Mouse (Mus musculus): ENCODE results near the gene Krtap4-16. TPM values are rescaled to one million over a fixed set of nuclear protein-coding genes. Genes with fewer than 3 reads are reported as not detected.
"Not testable (repeated sequence)": the region's sequence is repeated elsewhere in the genome, so short reads cannot be mapped to it uniquely, and the experiment has no call there.

The Krtap4-16 gene
- polyA plus RNA-seq, 1 experiment from 2014 or later = not detected

- Histone ChIP-seq H3K27ac (ENCODE audit: low read length) (no peak overlapping the region), H3K27me3 (replicated peaks; ENCODE audit: insufficient read depth, low read length) (no peaks in the 10 kb centered on the region), H3K36me3 (ENCODE audit: insufficient read depth, low read length) (no peaks in the 10 kb centered on the region), H3K4me3 (ENCODE audit: low read depth, low read length) (no peak overlapping the region), H3K9ac (replicated peaks; ENCODE audit: low read depth) (no peak overlapping the region), H3K4me1 (ENCODE audit: insufficient read depth, low read depth, low read length) (no peaks in the 10 kb centered on the region), H3K9me3 (ENCODE audit: low read length) (no peaks in the 10 kb centered on the region), H3K4me2 (replicated peaks; ENCODE audit: low read depth, low read length) (no peak overlapping the region)
- 79% methylated on average over 2 of the region's 2 CpGs for WGBS
- ATAC-seq (no peak), DNase-seq (ENCODE audit: low spot score) (no peak)
- TF ChIP-seq CTCF (IDR thresholded peaks at IDR 0.05) = no peak
Measured at GRCm38 (mm10) chr11:99846746-99847145, 4.7 kb downstream of the Krtap4-16 start.

- DNase-seq (ENCODE audit: low spot score) = no peak
- Histone ChIP-seq H3K9ac (replicated peaks; ENCODE audit: low read depth) (no peak overlapping the region), H3K36me3 (ENCODE audit: insufficient read depth, low read length) (no peaks in the 10 kb centered on the region), H3K4me3 (ENCODE audit: low read depth, low read length) (no peak overlapping the region), H3K4me1 (ENCODE audit: insufficient read depth, low read depth, low read length) (no peaks in the 10 kb centered on the region), H3K27ac (ENCODE audit: low read length) (no peak overlapping the region), H3K9me3 (ENCODE audit: low read length) (no peaks in the 10 kb centered on the region), H3K27me3 (replicated peaks; ENCODE audit: insufficient read depth, low read length) (no peaks in the 10 kb centered on the region), H3K4me2 (replicated peaks; ENCODE audit: low read depth, low read length) (no peak overlapping the region)
- TF ChIP-seq EP300 (IDR thresholded peaks at IDR 0.05) (no peak), CTCF (IDR thresholded peaks at IDR 0.05) (no peak)
- WGBS = 82% methylated on average over 1 of the region's 1 CpGs
- no peak for ATAC-seq
Measured at GRCm38 (mm10) chr11:99842185-99842584, 9.2 kb downstream of the Krtap4-16 start.

DNA sequence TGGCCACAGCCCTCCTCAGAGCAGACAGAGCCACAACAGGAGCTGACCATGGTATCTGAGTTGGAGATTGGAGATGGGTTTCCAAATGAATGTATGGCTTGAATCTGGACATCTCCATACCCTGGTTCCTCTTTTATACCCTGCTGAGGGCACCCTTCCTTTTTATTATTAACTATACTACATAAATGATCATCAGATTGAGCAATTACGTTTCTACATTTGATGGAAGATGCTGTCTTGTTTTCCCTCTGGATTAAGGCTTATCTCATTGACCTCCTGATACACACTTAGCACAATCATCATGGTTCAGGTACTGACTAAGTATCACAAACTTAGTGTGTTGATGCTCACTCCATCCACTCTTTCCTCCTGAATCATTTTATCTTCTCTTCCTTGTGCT lies 13.4 kb downstream of the Krtap4-16 start, which contains the start of gene 2300003K06Rik:
TSS of gene 2300003K06Rik (minus strand) at position 101 of the 400 bp plus-strand sequence.
- no peaks in the 10 kb centered on the region for H3K4me1 ChIP-seq (ENCODE audit: insufficient read depth, low read depth, low read length)
- H3K4me3 ChIP-seq (ENCODE audit: low read depth, low read length) = no peak within 1 kb of the TSS
- H3K4me2 ChIP-seq (replicated peaks; ENCODE audit: low read depth, low read length) = no peak within 1 kb of the TSS
- H3K9ac ChIP-seq (replicated peaks; ENCODE audit: low read depth) = no peak within 1 kb of the TSS
- 70% methylated on average over 1 of the region's 1 CpGs for WGBS
- H3K9me3 ChIP-seq (ENCODE audit: low read length) = no peaks in the 10 kb centered on the region
- H3K27me3 ChIP-seq (replicated peaks; ENCODE audit: insufficient read depth, low read length) = no peaks in the 10 kb centered on the region
- TF ChIP-seq CTCF (IDR thresholded peaks at IDR 0.05) (no peak), EP300 (IDR thresholded peaks at IDR 0.05) (no peak)
- DNase-seq (ENCODE audit: low spot score) (no peak), ATAC-seq (no peak)
- no peaks in the 10 kb centered on the region for H3K36me3 ChIP-seq (ENCODE audit: insufficient read depth, low read length)
- H3K27ac ChIP-seq (ENCODE audit: low read length) = no peak within 1 kb of the TSS

DNA sequence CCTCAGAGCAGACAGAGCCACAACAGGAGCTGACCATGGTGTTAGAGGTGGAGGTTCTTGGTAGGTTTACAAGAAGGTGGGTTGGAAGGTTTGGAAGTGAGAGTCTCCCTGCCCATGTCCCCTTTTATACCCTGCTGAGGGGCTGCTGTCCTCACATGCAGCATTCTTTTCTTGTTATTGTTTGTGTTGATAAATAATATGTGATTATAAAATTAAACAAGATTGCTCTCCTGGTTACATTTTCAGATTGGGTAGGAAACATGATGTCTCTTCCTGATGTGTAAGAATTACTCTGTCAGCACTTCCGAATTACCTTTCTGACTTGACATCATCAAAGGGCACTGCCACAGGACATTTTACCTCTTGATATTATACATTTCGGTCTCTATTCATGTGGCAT lies 35.8 kb downstream of the Krtap4-16 start, which contains the start of gene Gm11564:
TSS of gene Gm11564 (minus strand) at position 101 of the 400 bp plus-strand sequence.
- not testable (repeated sequence) for H3K27me3 ChIP-seq (replicated peaks; ENCODE audit: insufficient read depth, low read length); H3K4me1 ChIP-seq (ENCODE audit: insufficient read depth, low read depth, low read length); H3K9ac ChIP-seq (replicated peaks; ENCODE audit: low read depth); H3K9me3 ChIP-seq (ENCODE audit: low read length); H3K4me2 ChIP-seq (replicated peaks; ENCODE audit: low read depth, low read length); ATAC-seq; DNase-seq (ENCODE audit: low spot score); H3K27ac ChIP-seq (ENCODE audit: low read length); H3K4me3 ChIP-seq (ENCODE audit: low read depth, low read length); H3K36me3 ChIP-seq (ENCODE audit: insufficient read depth, low read length)
- WGBS = 73% methylated on average over 2 of the region's 2 CpGs

- H3K9ac ChIP-seq (replicated peaks; ENCODE audit: low read depth); H3K4me2 ChIP-seq (replicated peaks; ENCODE audit: low read depth, low read length); H3K27ac ChIP-seq (ENCODE audit: low read length); DNase-seq (ENCODE audit: low spot score); ATAC-seq; H3K27me3 ChIP-seq (replicated peaks; ENCODE audit: insufficient read depth, low read length); H3K36me3 ChIP-seq (ENCODE audit: insufficient read depth, low read length); H3K9me3 ChIP-seq (ENCODE audit: low read length); H3K4me3 ChIP-seq (ENCODE audit: low read depth, low read length); H3K4me1 ChIP-seq (ENCODE audit: insufficient read depth, low read depth, low read length): not testable (repeated sequence)
Measured at GRCm38 (mm10) chr11:99809792-99810191, 41.6 kb downstream of the Krtap4-16 start, which contains the start of gene Krtap4-13. Gene Krtap4-13, minus strand, starts transcription at chr11:99809892.

GRCm38 (mm10) chr11:99804346-99804745 lies 47.1 kb downstream of the Krtap4-16 start, which contains the start of gene Gm11554:
Gene Gm11554, minus strand, starts transcription at chr11:99804446.
- H3K4me1 ChIP-seq (ENCODE audit: insufficient read depth, low read depth, low read length); DNase-seq (ENCODE audit: low spot score): not testable (repeated sequence)

More at GRCm38 (mm10) chr11:99804346-99804745, 47.1 kb downstream of the Krtap4-16 start, which contains the start of gene Gm11554:
- WGBS = no CpG with 5 or more reads among the region's 1 CpGs
- not testable (repeated sequence) for H3K27me3 ChIP-seq (replicated peaks; ENCODE audit: insufficient read depth, low read length); ATAC-seq; H3K4me2 ChIP-seq (replicated peaks; ENCODE audit: low read depth, low read length); H3K36me3 ChIP-seq (ENCODE audit: insufficient read depth, low read length); H3K4me3 ChIP-seq (ENCODE audit: low read depth, low read length); H3K9ac ChIP-seq (replicated peaks; ENCODE audit: low read depth); H3K27ac ChIP-seq (ENCODE audit: low read length); H3K9me3 ChIP-seq (ENCODE audit: low read length)

Other genes with a start within 250 kb of the Krtap4-16 start
- gene Gm11938, start 248.3 kb downstream of the Krtap4-16 start, polyA plus RNA-seq (2015; fragmentation: Nextera tagmentation; extraction: Ambion mirVana) = not detected in 2 replicates
- not detected in 2 replicates for gene Gm11937, start 241.4 kb downstream of the Krtap4-16 start, polyA plus RNA-seq (2015; fragmentation: Nextera tagmentation; extraction: Ambion mirVana)
- gene Krtap2-4, start 236.8 kb downstream of the Krtap4-16 start, polyA plus RNA-seq (2015; fragmentation: Nextera tagmentation; extraction: Ambion mirVana) = not detected in 2 replicates
- gene Gm11562, start 231.2 kb downstream of the Krtap4-16 start, polyA plus RNA-seq (2015; fragmentation: Nextera tagmentation; extraction: Ambion mirVana) = not detected in 2 replicates
- gene Krtap4-1, start 223.4 kb downstream of the Krtap4-16 start, polyA plus RNA-seq (2015; fragmentation: Nextera tagmentation; extraction: Ambion mirVana) = not detected in 2 replicates
- not detected in 2 replicates for gene Krtap4-2, start 216.5 kb downstream of the Krtap4-16 start, polyA plus RNA-seq (2015; fragmentation: Nextera tagmentation; extraction: Ambion mirVana)
- gene Krtap4-7, start 207.5 kb downstream of the Krtap4-16 start, polyA plus RNA-seq (2015; fragmentation: Nextera tagmentation; extraction: Ambion mirVana) = not detected in 2 replicates
- gene Gm11555, start 201.4 kb downstream of the Krtap4-16 start, polyA plus RNA-seq (2015; fragmentation: Nextera tagmentation; extraction: Ambion mirVana) = not detected in 2 replicates
- not detected in 2 replicates for gene Gm11563, start 192.6 kb downstream of the Krtap4-16 start, polyA plus RNA-seq (2015; fragmentation: Nextera tagmentation; extraction: Ambion mirVana)
- not detected in 2 replicates for gene Krtap4-6, start 185.6 kb downstream of the Krtap4-16 start, polyA plus RNA-seq (2015; fragmentation: Nextera tagmentation; extraction: Ambion mirVana)
- gene Gm14190, start 160.9 kb downstream of the Krtap4-16 start, polyA plus RNA-seq (2015; fragmentation: Nextera tagmentation; extraction: Ambion mirVana) = not detected in 2 replicates
- not detected in 2 replicates for gene Gm14180, start 117.3 kb downstream of the Krtap4-16 start, polyA plus RNA-seq (2015; fragmentation: Nextera tagmentation; extraction: Ambion mirVana)
- gene Gm11595, start 78.7 kb downstream of the Krtap4-16 start, polyA plus RNA-seq (2015; fragmentation: Nextera tagmentation; extraction: Ambion mirVana) = not detected in 2 replicates
- not detected in 2 replicates for gene Krtap4-8, start 70.9 kb downstream of the Krtap4-16 start, polyA plus RNA-seq (2015; fragmentation: Nextera tagmentation; extraction: Ambion mirVana)
- not detected in 2 replicates for gene Krtap4-9, start 66.4 kb downstream of the Krtap4-16 start, polyA plus RNA-seq (2015; fragmentation: Nextera tagmentation; extraction: Ambion mirVana)
- not detected in 2 replicates for gene Gm11596, start 58.1 kb downstream of the Krtap4-16 start, polyA plus RNA-seq (2015; fragmentation: Nextera tagmentation; extraction: Ambion mirVana)
- gene Gm11569, start 52.7 kb downstream of the Krtap4-16 start, polyA plus RNA-seq (2015; fragmentation: Nextera tagmentation; extraction: Ambion mirVana) = not detected in 2 replicates
- gene Gm11554, start 47.2 kb downstream of the Krtap4-16 start, polyA plus RNA-seq (2015; fragmentation: Nextera tagmentation; extraction: Ambion mirVana) = not detected in 2 replicates
- gene Krtap4-13, start 41.7 kb downstream of the Krtap4-16 start, polyA plus RNA-seq (2015; fragmentation: Nextera tagmentation; extraction: Ambion mirVana) = not detected in 2 replicates
- not detected in 2 replicates for gene Gm11564, start 35.9 kb downstream of the Krtap4-16 start, polyA plus RNA-seq (2015; fragmentation: Nextera tagmentation; extraction: Ambion mirVana)
- not detected in 2 replicates for gene 2300003K06Rik, start 13.5 kb downstream of the Krtap4-16 start, polyA plus RNA-seq (2015; fragmentation: Nextera tagmentation; extraction: Ambion mirVana)
- gene Gm11568, start 6.3 kb upstream of the Krtap4-16 start, polyA plus RNA-seq (2015; fragmentation: Nextera tagmentation; extraction: Ambion mirVana) = not detected in 2 replicates
- not detected in 2 replicates for gene Gm11559, start 12.9 kb upstream of the Krtap4-16 start, polyA plus RNA-seq (2015; fragmentation: Nextera tagmentation; extraction: Ambion mirVana)
- not detected in 2 replicates for gene Krtap9-1, start 21.8 kb upstream of the Krtap4-16 start, polyA plus RNA-seq (2015; fragmentation: Nextera tagmentation; extraction: Ambion mirVana)
- gene Gm11567, start 27.6 kb upstream of the Krtap4-16 start, polyA plus RNA-seq (2015; fragmentation: Nextera tagmentation; extraction: Ambion mirVana) = not detected in 2 replicates
- gene Krtap31-1, start 56.3 kb upstream of the Krtap4-16 start, polyA plus RNA-seq (2015; fragmentation: Nextera tagmentation; extraction: Ambion mirVana) = not detected in 2 replicates
- gene Gm11565, start 63.1 kb upstream of the Krtap4-16 start, polyA plus RNA-seq (2015; fragmentation: Nextera tagmentation; extraction: Ambion mirVana) = not detected in 2 replicates
- gene Krtap31-2, start 84.7 kb upstream of the Krtap4-16 start, polyA plus RNA-seq (2015; fragmentation: Nextera tagmentation; extraction: Ambion mirVana) = not detected in 2 replicates
- gene Krtap9-5, start 96.9 kb upstream of the Krtap4-16 start, polyA plus RNA-seq (2015; fragmentation: Nextera tagmentation; extraction: Ambion mirVana) = not detected in 2 replicates
- not detected in 2 replicates for gene Krtap29-1, start 127.4 kb upstream of the Krtap4-16 start, polyA plus RNA-seq (2015; fragmentation: Nextera tagmentation; extraction: Ambion mirVana)
- not detected in 2 replicates for gene Krtap16-1, start 135.0 kb upstream of the Krtap4-16 start, polyA plus RNA-seq (2015; fragmentation: Nextera tagmentation; extraction: Ambion mirVana)
- 8.4 and 11.5 TPM in 2 replicates for gene Krtap17-1, start 142.4 kb upstream of the Krtap4-16 start, polyA plus RNA-seq (2015; fragmentation: Nextera tagmentation; extraction: Ambion mirVana)
- gene Krt33a, start 164.6 kb upstream of the Krtap4-16 start, polyA plus RNA-seq (2015; fragmentation: Nextera tagmentation; extraction: Ambion mirVana) = 0.17 and 0.23 TPM in 2 replicates
- 0.16 TPM in 1 of 2 replicates, not detected in the other for gene Krt33b, start 178.3 kb upstream of the Krtap4-16 start, polyA plus RNA-seq (2015; fragmentation: Nextera tagmentation; extraction: Ambion mirVana)
- 0.11 and 0.18 TPM in 2 replicates for gene Krt34, start 189.9 kb upstream of the Krtap4-16 start, polyA plus RNA-seq (2015; fragmentation: Nextera tagmentation; extraction: Ambion mirVana)
- gene Krt31, start 198.9 kb upstream of the Krtap4-16 start, polyA plus RNA-seq (2015; fragmentation: Nextera tagmentation; extraction: Ambion mirVana) = not detected in 2 replicates
- gene Krt32, start 236.6 kb upstream of the Krtap4-16 start, polyA plus RNA-seq (2015; fragmentation: Nextera tagmentation; extraction: Ambion mirVana) = not detected in 2 replicates
- not detected in 2 replicates for gene Krt35, start 244.6 kb upstream of the Krtap4-16 start, polyA plus RNA-seq (2015; fragmentation: Nextera tagmentation; extraction: Ambion mirVana)